Mouse (Mus musculus): ENCODE measurements around the gene Stam2.

The Stam2 gene

DNA sequence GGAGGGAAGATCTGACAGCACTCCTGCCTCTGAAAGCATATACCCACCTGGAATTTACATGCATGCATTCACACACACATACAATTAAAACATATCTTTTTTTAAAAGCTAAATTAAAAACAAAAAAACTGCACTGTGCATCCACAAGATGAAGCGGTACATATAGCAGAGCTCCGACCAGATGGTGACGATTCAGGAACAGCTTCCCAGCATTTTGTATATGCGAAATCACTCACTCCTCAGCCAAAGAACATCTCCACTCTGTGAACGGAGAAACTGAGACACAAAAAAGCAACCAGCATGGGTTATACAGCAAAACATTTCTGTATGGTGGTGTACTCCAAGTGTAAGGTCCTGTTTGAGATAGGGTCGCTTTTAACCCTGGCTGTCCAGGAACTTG is 11.2 kb downstream of the Stam2 start:
- in situ Hi-C loops (cut with MseI, MboI): no loop called here

DNA sequence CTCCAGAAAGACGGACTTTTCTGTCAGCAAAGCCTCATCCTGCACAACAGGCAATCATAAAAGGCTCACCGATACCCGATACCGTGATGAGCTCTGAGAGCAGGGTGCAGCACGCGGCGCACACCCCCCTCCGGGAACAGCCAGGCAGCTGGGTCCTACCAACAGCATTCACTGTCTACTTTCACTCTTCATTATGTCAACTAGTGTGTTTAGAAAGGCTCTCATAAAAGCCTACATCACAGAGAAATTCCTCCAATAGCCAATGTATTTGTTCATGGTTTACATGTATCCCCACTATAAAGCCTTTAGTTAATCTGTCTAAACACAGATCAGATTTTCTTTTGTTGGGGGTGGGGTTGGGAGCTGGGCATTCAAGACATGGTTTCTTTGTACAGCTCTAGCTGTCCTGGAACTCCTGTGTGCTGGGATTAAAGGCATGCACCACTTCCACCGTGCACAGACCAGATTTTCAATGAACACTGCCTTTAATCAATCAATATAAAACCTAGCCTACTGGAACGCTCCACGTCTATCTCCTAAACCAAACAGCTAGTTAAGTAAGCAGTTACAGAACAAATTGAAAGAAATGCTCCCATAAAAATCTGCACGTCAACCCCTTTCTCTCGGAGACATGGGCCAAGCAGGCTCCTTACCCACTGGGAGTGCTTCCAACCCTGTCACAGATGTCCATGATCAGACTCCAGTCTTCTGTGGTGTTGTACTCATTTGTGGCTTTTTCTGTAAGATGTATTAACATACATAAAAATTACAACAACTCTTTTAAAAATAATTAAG is 21.7 kb downstream of the Stam2 start:
- in situ Hi-C loops (cut with MseI, MboI): no loop called here

GRCm38 (mm10) chr2:52717076-52717475 is 25.0 kb downstream of the Stam2 start:
- in situ Hi-C loops (cut with MseI, MboI): no loop called here

- in situ Hi-C loops (cut with MseI, MboI): no loop called here
These were observed 26.5 kb downstream of the Stam2 start for GRCm38 (mm10) chr2:52715538-52715937.

DNA sequence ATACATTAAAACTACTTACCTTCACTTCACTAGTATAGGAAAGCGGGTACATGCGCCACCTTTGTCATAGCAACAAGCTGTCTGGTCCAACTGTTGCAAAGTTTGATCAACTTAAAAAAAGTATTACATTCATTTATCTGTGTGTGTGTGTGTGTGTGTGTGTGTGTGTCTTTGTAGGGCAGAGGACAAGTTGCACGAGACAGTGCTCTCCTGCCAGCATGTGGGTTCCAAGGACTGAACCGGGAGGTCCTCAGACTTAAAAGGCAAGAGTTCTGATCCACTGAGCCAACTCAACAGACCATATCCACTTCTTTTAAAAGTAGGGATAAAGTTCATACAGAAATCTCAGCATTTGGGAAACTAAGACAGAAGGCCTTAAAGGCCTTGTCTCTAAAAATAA is 28.0 kb downstream of the Stam2 start:
- in situ Hi-C loops (cut with MseI, MboI): no loop called here

DNA sequence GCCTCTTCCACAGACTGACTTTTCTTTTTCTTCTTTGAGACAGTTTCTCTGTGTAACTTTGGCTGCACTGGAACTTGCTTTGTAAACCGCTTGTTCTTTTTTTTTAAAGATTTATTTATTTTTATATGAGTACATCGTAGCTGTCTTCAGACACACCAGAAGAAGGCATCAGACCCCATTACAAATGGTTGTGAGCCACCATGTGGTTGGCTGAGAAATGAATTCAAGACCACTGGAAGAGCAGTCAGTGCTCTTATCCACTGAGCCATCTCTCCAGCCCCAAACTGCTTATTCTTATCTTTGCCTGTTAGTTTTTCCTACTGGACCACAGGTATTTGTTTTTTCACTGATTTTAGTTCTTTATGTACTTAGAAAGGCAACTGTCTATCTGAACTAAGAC is 31.3 kb downstream of the Stam2 start:
- in situ Hi-C loops (cut with MseI, MboI): no loop called here

DNA sequence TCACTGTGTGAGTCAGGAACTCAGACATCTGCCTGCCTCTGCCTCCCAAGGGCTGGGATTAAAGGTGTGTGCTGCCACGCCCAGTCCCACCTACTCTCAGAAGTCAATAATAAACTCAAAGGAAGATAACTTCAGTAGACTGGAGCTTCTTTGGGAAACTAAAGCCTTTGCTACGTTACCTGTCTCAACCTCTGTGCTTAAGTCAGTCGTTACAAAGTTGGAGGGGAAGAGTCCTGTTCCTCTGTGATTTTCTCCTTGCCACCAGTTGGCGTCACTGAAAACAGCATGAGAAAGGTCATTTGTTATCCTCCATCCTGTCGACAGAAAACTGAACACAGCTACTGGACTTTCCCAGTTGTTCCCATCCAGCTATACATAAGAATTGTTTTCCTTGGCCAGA is 32.7 kb downstream of the Stam2 start:
- in situ Hi-C loops (cut with MseI, MboI): no loop called here

DNA sequence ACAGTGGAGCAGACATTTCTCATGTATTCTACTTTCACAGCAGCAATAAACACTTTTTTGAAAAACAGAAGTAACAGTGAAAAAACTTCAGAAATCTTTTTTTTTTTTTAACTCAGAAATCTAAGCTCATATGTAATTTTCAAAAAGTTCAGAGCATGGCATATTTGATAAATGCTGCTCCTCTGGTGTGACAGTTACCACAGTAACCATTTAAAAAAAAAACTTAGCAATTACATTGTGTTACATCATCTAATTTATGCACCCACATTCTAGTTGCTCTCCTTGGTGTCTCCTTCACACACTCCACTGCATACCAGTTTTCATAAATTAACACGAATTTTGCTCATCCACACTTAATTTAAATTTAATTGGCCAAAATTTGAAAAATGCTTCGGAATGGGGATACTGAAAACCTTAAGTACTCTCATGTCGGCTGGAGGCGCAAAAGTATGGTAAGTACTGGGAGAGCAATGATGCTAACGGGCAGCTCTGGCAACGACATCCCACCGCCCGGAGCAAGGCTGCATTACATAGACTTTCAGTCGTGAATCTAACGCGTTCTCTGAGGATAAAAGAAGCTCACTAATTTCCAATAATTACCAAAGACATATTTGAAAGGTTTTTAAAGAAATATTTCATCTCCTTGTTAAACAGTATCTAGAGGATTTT is 40.6 kb downstream of the Stam2 start:
- in situ Hi-C loops (cut with MseI, MboI): no loop called here

DNA sequence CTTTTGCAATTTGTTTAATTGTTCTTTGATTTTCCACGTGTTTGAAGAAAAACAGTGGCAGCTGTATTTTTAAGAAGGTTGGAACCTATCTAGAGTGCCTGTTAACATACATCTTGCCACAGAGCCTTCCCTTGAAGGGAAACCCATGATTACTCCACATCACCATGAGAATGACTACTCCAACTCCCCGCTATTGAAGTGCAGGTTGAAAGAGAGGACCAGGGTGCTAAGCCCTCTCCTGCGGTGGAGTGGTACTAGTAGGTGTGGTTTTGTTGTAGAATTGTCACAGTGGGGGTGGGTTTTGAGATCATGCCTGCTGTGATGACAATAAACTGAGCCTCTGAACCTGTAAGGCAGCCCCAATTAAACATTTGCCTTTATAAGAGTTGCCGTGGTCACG is 41.7 kb downstream of the Stam2 start:
- in situ Hi-C loops (cut with MseI, MboI): no loop called here

DNA sequence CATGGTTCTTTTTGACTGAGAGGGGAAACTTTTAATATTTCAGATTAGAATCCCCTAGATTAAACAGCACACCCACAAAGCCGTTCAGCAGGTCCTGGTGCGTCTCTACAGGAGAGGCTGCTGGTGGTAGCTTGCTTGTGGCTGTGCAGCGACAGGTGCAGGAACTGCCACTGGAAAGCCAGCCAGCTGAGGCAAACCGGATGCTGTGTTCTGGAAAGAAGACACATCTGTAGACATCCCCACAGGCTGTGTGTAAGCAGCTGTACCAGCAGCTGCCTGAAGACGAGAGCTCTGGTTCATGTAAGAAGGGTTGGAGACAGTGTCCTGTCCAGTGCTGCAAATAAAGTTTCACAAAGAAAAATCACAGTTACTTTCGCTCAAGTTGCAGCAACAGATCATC is 47.5 kb downstream of the Stam2 start:
- in situ Hi-C loops (cut with MseI, MboI): no loop called here

DNA sequence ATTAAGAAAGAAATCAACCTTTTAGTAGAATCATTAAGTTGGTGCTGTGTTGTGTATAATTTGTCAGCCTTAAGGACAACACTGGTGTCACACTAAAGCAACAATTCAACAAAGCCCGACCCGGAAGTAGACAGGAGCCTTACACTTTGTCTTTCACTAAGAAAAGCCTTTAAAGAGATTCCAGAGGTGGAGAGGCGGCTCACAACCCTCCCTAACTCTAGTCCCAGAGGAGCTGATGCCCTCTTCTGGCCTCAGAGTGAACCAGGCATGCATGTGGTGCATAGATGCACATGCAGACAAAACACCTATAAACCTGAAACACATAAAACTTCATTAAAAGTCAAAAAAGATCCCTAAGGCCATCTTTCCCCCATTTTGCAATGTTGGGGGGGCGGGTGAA is 50.3 kb downstream of the Stam2 start:
- in situ Hi-C loops (cut with MseI, MboI): no loop called here

DNA sequence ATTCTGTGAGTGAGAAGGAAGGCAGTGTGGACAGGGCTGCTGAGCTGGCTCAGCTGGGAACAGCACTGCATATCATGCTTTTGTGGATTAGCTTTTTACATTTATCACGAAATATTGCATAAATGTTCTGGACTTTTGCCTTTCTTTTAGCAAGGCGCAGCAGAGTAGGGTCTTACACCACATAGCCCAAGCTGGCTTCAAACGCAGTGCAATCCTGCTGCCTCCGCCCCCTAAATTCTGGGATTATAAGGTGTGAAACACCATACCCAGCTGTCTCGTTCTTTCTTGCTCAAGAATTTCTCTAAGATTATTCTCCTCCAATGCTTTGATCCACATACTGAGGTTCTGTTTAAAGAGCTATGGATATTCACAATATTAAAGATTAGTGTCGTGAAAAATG is 55.5 kb downstream of the Stam2 start:
- in situ Hi-C loops (cut with MseI, MboI): no loop called here

DNA sequence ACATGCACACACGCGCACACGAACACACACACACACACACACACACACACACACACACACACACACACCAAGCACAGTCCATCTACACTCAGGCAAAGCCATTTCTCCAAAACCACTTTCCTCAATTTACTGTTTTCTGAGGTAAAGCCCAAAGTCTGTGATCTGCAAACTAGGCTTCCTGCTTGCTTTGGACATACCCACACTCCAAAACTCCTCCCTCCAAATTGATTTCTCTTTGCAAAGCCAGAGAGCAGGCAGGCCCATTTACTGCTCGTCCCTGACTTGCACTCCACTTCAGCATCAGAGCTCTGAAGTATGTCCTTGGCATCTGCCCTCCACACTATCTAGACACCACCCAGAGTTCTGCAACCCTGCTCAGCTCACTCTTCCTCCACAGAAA is 64.5 kb downstream of the Stam2 start:
- in situ Hi-C loops (cut with MseI, MboI): no loop called here

GRCm38 (mm10) chr2:52676913-52677303 is 65.2 kb downstream of the Stam2 start:
- in situ Hi-C loops (cut with MseI, MboI): no loop called here

DNA sequence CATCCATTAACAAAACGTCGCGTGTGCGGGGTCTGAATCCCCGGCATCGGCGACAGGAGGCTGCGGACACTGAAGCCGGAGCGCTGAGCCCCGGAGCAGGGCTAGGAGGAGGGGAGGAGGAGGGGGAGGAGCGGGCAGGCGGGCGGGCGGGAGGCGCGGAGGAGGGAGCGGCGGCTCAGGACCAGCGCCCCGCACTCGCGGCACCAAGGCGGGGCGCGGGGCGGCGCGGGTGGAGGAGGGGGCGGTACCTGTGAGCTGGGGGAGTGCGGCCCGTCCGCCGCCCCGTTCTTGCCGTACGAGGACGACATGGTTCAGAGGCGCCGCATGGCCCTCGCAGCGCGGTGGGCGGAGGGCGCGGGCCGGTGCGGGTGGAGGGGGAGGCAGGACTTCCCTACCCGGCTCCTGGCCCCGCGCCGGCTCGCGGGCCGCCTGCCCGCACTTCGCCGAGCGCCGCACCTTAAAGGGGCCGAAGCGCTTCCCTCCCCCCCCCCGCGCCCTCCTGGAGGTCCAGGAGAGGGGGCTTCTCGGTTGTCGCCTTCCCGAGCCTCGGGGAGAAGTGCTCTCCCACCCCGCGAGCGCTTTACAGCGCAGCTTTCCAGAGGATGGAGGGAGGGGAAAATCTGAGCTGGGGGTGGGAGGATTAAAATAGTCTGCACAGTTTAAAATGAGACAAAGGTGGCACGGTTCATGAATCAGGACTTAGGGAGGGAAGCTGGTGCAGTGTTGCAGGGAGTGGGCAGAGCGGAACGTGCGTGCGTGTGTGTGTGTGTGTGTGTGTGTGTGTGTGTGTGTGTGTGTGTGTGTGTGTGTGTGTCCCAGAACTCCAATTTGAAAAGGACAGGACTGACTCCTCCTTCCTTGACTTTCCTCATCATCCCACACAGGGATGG is 65.8 kb downstream of the Stam2 start, which contains the start of gene Cacnb4:
TSS of gene Cacnb4 (minus strand) at position 809 of the 890 bp plus-strand sequence.
- in situ Hi-C loops (cut with MseI, MboI): no loop called here

- in situ Hi-C loops (cut with MseI, MboI): no loop called here
These were observed 66.6 kb downstream of the Stam2 start for GRCm38 (mm10) chr2:52675278-52675987.

- in situ Hi-C loops (cut with MseI, MboI): no loop called here
These were observed 67.2 kb downstream of the Stam2 start for GRCm38 (mm10) chr2:52674886-52675277.

DNA sequence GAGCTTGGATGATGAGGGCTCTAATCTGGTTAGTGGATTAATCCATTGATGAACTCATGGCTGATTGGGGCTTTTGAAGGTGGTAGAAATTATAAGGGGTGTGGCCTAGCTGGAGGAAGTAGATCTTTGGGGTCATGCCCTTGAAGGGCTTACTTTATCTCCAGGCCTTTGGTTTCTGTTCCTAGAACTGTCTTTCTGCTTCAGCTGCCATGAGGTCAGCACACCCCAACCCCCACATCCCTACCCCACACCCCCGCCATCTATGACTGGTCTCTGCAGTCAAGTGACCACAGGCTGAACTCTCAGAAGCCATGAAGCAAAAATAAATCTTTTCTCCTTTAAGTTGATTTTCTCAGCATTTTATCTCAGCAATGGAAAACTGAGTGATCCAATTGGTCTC is 68.9 kb downstream of the Stam2 start:
- in situ Hi-C loops (cut with MseI, MboI): no loop called here

GRCm38 (mm10) chr2:52670733-52671132 is 71.3 kb downstream of the Stam2 start:
- in situ Hi-C loops (cut with MseI, MboI): no loop called here

DNA sequence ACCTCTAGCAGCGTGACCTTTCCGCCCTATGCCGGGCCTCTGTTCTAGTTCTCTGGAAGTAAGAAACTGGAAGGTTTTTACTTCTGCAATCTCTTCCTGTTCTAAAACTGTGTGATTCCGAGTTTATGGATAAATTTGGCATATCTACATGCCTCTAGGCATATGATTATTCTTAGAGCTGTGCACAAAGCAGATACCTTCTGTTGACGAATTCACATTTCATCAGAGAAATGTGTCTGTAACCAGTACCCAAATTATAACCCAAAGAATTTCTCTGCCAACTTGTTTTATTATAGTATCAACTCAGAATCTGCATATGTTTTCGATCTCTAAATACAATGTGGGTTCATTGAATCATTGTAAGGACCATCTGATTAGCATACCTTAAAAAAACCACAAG is 73.6 kb downstream of the Stam2 start:
- in situ Hi-C loops (cut with MseI, MboI): no loop called here

DNA sequence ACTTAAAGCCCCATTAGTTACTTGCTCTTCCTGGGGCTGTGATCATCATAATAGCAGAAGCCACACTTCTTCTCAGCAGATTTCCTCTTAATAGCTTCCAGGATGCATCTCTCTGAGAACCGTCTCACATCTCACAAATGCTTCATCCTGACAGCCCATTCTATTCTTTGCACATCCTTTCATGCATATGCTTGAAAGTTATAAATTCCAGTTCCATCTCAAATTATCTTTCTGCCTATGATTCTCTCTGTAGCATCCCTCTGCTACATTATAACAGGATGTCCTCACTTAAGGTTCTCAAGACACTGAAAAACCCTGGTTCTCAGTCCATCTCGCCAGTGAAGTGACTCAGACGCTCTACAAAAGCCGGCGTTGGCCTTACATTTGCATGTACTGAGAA is 85.4 kb downstream of the Stam2 start:
- in situ Hi-C loops (cut with MseI, MboI): no loop called here

- in situ Hi-C loops (cut with MseI, MboI): no loop called here
These were observed 87.5 kb downstream of the Stam2 start for GRCm38 (mm10) chr2:52654541-52654940.

All from mouse trophoblast stem cell (cell line).